Mouse (Mus musculus): ENCODE measurements at regions not wholly inside any gene's neighbourhood (a gene's known extent, or its start where the extent isn't known, plus 50 kb on each side); places are given as distances from the start of the nearest gene placed in this dataset.

GRCm38 (mm10) chr10:56839545-56839944, 462.4 kb downstream of the Gja1 start:
- no peak for TF ChIP-seq CTCF (IDR thresholded peaks at IDR 0.05; ENCODE audit: borderline replicate concordance, insufficient read depth, low read length)
- TF ChIP-seq POLR2A (IDR thresholded peaks at IDR 0.05; ENCODE audit: low read depth, low read length), result no peak
